Mouse (Mus musculus): ENCODE measurements at regions not wholly inside any gene's neighbourhood (a gene's known extent, or its start where the extent isn't known, plus 50 kb on each side); places are given as distances from the start of the nearest gene placed in this dataset.

DNA sequence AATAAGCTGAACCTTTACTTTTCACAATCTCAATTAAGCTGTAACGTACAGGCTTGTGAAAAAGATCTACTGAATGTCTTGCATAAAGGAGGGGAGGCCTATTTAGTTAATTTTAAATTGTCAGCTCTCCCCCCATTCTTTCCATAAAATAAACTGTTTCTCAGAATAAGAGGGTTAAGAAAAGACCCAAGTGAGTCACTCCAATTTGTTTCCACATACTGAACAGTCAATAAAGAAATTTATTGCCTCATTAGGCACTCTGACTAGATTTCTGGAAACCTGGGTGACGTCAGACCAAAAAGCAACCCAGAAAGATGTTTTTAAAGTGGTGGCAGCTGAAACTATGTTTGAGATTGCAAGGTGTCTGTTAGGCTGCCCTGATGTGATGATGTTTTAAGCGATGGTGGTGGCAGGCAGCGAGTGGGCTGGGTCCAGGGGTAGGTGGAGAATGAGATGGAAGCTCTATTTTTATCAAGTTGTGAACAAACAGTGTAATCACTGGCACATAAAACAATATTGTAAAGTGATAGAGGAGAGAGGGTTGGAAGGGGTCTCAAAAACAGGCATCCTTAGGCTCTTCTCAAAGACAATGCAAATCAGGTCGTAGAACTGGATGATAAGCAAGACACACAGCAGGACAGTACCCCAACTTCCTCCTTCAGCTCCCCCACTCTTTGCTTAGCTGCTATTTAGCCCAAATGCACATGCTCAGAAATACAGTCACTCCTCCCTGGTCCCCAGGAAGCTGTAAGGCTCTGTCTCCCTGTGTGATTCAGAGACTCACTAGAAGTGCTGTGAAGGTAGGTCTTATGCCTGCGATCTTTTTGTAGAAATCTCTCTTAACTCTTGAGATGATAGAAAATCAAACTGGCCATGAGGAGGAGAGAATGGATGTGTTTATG, 288.0 kb downstream of the Usp25 start:
- H3K9me3 ChIP-seq: no peaks in the 10 kb centered on the region
- ATAC-seq (replicated peaks): peak; percentile 77
- WGBS: 26% methylated on average over 6 of the region's 6 CpGs
- H3K36me3 ChIP-seq: no peaks in the 10 kb centered on the region
- H3K27ac ChIP-seq (replicated peaks): peak overlapping the region; percentile 54
- no peak overlapping the region for H3K4me3 ChIP-seq
- H3K4me1 ChIP-seq: peaks cover 15% of the 10 kb centered on the region
- no peak overlapping the region for H3K4me2 ChIP-seq (replicated peaks)
- no peak overlapping the region for H3K9ac ChIP-seq (replicated peaks)
- H3K27me3 ChIP-seq: no peaks in the 10 kb centered on the region

- no peaks in the 10 kb centered on the region for H3K27me3 ChIP-seq
- H3K4me3 ChIP-seq: no peak overlapping the region
- peaks cover 15% of the 10 kb centered on the region for H3K4me1 ChIP-seq
- peak overlapping the region; percentile 54 for H3K27ac ChIP-seq (replicated peaks)
- H3K36me3 ChIP-seq: no peaks in the 10 kb centered on the region
- H3K4me2 ChIP-seq (replicated peaks): peak overlapping the region; percentile 24
- no peaks in the 10 kb centered on the region for H3K9me3 ChIP-seq
- 17% methylated on average over 6 of the region's 6 CpGs for WGBS
- H3K9ac ChIP-seq (replicated peaks): no peak overlapping the region; the same call in 1 of the 2 replicates
- ATAC-seq (replicated peaks): 0 out of 2 replicates have a peak, but pooled peaks have one; percentile 38
Measured at GRCm38 (mm10) chr16:77300572-77301213, 287.2 kb downstream of the Usp25 start.

GRCm38 (mm10) chr16:77295574-77296355, 282.3 kb downstream of the Usp25 start:
- ATAC-seq (replicated peaks): no peak
- Histone ChIP-seq H3K27me3 (no peaks in the 10 kb centered on the region), H3K27ac (replicated peaks) (no peak overlapping the region; the same call in 1 of the 2 replicates), H3K4me3 (no peak overlapping the region), H3K4me2 (replicated peaks) (no peak overlapping the region), H3K4me1 (peaks cover 28% of the 10 kb centered on the region), H3K36me3 (no peaks in the 10 kb centered on the region), H3K9ac (replicated peaks) (no peak overlapping the region), H3K9me3 (no peaks in the 10 kb centered on the region)
- 69% methylated on average over 4 of the region's 4 CpGs for WGBS

GRCm38 (mm10) chr16:77292317-77292771, 278.8 kb downstream of the Usp25 start:
- H3K36me3 ChIP-seq: no peaks in the 10 kb centered on the region
- H3K27me3 ChIP-seq: no peaks in the 10 kb centered on the region
- peaks cover 23% of the 10 kb centered on the region for H3K4me1 ChIP-seq
- no peaks in the 10 kb centered on the region for H3K9me3 ChIP-seq
- H3K4me3 ChIP-seq: no peak overlapping the region
- peak overlapping the region; percentile 36 for H3K4me2 ChIP-seq (replicated peaks)
- peak; percentile 83 for ATAC-seq (replicated peaks)
- peak overlapping the region; percentile 74 for H3K27ac ChIP-seq (replicated peaks)
- 18% methylated on average over 2 of the region's 2 CpGs for WGBS
- peak overlapping the region; percentile 22 for H3K9ac ChIP-seq (replicated peaks)

- ATAC-seq (replicated peaks): peak; percentile 91
- WGBS: 13% methylated on average over 8 of the region's 8 CpGs
Measured at GRCm38 (mm10) chr16:77291723-77292316, 278.3 kb downstream of the Usp25 start.

GRCm38 (mm10) chr16:77284205-77284604, 270.7 kb downstream of the Usp25 start:
- Histone ChIP-seq H3K27me3 (no peaks in the 10 kb centered on the region), H3K4me1 (no peaks in the 10 kb centered on the region), H3K4me2 (replicated peaks) (no peak overlapping the region), H3K4me3 (no peak overlapping the region), H3K9ac (replicated peaks) (no peak overlapping the region), H3K27ac (replicated peaks) (no peak overlapping the region), H3K36me3 (no peaks in the 10 kb centered on the region), H3K9me3 (no peaks in the 10 kb centered on the region)
- WGBS: 78% methylated on average over 4 of the region's 4 CpGs
- ATAC-seq (replicated peaks): no peak

More at GRCm38 (mm10) chr16:77291723-77292316, 278.3 kb downstream of the Usp25 start:
- no peaks in the 10 kb centered on the region for H3K36me3 ChIP-seq
- H3K4me1 ChIP-seq: peaks cover 23% of the 10 kb centered on the region
- H3K4me2 ChIP-seq (replicated peaks): peak overlapping the region; percentile 36
- peak overlapping the region; percentile 22 for H3K9ac ChIP-seq (replicated peaks)
- H3K27me3 ChIP-seq: no peaks in the 10 kb centered on the region
- H3K27ac ChIP-seq (replicated peaks): peak overlapping the region; percentile 74
- H3K4me3 ChIP-seq: no peak overlapping the region
- H3K9me3 ChIP-seq: no peaks in the 10 kb centered on the region

GRCm38 (mm10) chr16:77279916-77280315, 266.4 kb downstream of the Usp25 start:
- no peaks in the 10 kb centered on the region for H3K9me3 ChIP-seq
- H3K9ac ChIP-seq (replicated peaks): no peak overlapping the region
- no peaks in the 10 kb centered on the region for H3K4me1 ChIP-seq
- H3K27ac ChIP-seq (replicated peaks): no peak overlapping the region
- no peaks in the 10 kb centered on the region for H3K36me3 ChIP-seq
- H3K4me2 ChIP-seq (replicated peaks): no peak overlapping the region
- no peak for ATAC-seq (replicated peaks)
- no peak overlapping the region for H3K4me3 ChIP-seq
- no peaks in the 10 kb centered on the region for H3K27me3 ChIP-seq
- 73% methylated on average over 4 of the region's 4 CpGs for whole genome bisulfite sequencing

- Histone ChIP-seq H3K36me3 (no peaks in the 10 kb centered on the region), H3K4me1 (no peaks in the 10 kb centered on the region), H3K9me3 (no peaks in the 10 kb centered on the region), H3K27ac (replicated peaks) (no peak overlapping the region), H3K4me3 (no peak overlapping the region), H3K27me3 (no peaks in the 10 kb centered on the region), H3K4me2 (replicated peaks) (no peak overlapping the region), H3K9ac (replicated peaks) (no peak overlapping the region)
- 25% methylated on average over 2 of the region's 2 CpGs for WGBS
- ATAC-seq (replicated peaks): no peak
Measured at GRCm38 (mm10) chr16:77279495-77279894, 266.0 kb downstream of the Usp25 start.

- no peak overlapping the region for H3K4me2 ChIP-seq (replicated peaks)
- H3K4me1 ChIP-seq: no peaks in the 10 kb centered on the region
- no peaks in the 10 kb centered on the region for H3K27me3 ChIP-seq
- H3K27ac ChIP-seq (replicated peaks): no peak overlapping the region
- no peaks in the 10 kb centered on the region for H3K9me3 ChIP-seq
- H3K36me3 ChIP-seq: no peaks in the 10 kb centered on the region
- no peak for ATAC-seq (replicated peaks)
- no peak overlapping the region for H3K9ac ChIP-seq (replicated peaks)
- 90% methylated on average over 3 of the region's 3 CpGs for WGBS
- H3K4me3 ChIP-seq: no peak overlapping the region
Measured at GRCm38 (mm10) chr16:77273306-77273705, 259.8 kb downstream of the Usp25 start.

- Histone ChIP-seq H3K27me3 (no peaks in the 10 kb centered on the region), H3K4me2 (replicated peaks) (no peak overlapping the region), H3K4me1 (peaks cover 4% of the 10 kb centered on the region), H3K9ac (replicated peaks) (no peak overlapping the region), H3K4me3 (no peak overlapping the region), H3K36me3 (no peaks in the 10 kb centered on the region), H3K27ac (replicated peaks) (no peak overlapping the region), H3K9me3 (no peaks in the 10 kb centered on the region)
- WGBS: 86% methylated on average over 2 of the region's 2 CpGs
- no peak for ATAC-seq (replicated peaks)
Measured at GRCm38 (mm10) chr16:77268926-77269325, 255.4 kb downstream of the Usp25 start.

DNA sequence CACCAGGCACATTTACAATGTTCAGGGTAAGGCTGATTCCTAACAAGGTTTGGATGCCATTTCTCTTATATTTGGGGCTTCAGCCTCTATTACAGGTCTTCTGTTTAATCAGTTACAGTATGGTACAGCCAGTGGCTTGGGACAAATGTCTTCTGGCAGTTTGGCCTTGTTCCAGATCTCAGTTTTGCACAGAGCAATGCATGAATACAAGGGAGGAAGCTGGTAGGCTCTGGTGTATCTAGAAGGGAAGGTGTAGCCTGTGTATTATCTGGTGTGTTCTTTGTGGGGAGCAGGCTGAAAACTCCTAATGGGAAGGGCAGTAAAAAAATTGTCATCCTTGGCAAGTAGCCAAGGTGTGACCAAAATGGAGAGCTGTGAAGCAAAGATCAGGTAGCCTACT, 254.2 kb downstream of the Usp25 start:
- Histone ChIP-seq H3K36me3 (no peaks in the 10 kb centered on the region), H3K9me3 (no peaks in the 10 kb centered on the region), H3K27ac (replicated peaks) (no peak overlapping the region), H3K27me3 (no peaks in the 10 kb centered on the region), H3K4me3 (no peak overlapping the region), H3K9ac (replicated peaks) (no peak overlapping the region), H3K4me1 (peaks cover 4% of the 10 kb centered on the region), H3K4me2 (replicated peaks) (no peak overlapping the region)
- no peak; the same call in 1 of the 2 replicates for ATAC-seq (replicated peaks)

All from forebrain, embryonic 15.5 days (tissue).